Mouse (Mus musculus) hindlimb bud, embryonic 11.5 days (tissue): ENCODE results near the gene Tas2r131.
"Not testable (repeated sequence)": the region's sequence is repeated elsewhere in the genome, so short reads cannot be mapped to it uniquely, and the experiment has no call there.

Source experiments
- DNase-seq: peaks from one replicate; pipeline ENCODE4 v3.0.0-alpha.2; 2012; ENCODE audit warnings: low read depth, low spot score; ENCODE audit errors: extremely low spot score

Gene Tas2r131

DNA sequence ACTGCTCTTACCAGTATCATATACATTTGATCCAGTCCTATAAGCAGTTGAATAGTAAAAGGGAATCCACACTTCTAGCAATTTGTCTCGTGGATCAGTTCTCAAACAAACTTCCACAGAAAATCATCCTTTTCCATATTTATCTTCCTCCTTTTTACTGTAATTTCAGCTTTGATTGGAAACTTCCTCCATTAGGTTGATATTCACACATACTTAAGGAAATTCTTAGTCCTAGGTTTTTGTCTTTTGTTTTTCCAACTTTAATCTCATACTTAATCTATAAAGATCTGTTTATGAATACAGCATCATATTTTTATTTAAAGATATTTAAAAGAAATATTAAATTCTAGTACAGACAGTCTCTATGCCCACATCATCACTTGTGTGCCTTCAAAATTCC is at the start of gene Tas2r131:
Tas2r131 (minus strand) TSS at position 101 of the 400 bp plus-strand sequence.
- DNase-seq = no peak

DNA sequence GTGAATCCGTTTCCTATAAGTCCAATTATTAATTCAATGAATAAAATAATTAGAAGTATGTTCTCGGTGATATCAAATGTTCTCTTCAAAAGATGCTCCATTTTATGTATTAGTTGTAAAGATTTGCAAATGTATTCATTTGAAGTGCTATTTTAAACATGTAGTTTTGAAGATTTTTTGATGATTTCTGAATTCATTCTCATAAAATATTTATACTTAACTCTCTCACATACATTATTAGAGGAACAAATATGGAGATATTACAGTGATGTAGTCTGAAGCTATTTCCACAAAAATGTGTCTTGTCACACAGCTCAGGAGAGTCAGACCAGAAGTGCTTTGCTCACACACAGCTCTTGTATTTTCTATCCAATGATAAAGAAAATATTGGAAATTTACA is 23.1 kb upstream of the Tas2r131 start, which contains the start of gene Tas2r109:
Tas2r109 (minus strand) TSS at position 101 of the 400 bp plus-strand sequence.
- DNase-seq = no peak

DNA sequence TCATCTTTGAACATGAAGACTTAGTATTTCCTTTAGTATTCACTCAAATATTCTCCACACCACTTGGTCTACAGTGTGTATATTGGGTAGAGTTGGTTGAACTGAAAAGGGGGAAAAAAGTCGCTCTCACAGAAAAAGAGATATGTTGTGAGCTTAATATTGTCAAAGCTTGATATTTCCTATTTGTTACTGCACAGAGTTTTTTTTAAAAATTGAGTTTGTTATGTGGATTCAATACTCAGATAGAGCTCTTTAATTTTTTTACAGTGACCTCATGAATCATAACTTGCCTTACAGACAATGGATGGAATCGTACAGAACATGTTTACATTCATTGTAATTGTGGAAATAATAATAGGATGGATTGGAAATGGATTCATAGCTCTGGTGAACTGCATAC is 6.9 kb downstream of the Tas2r131 start, which contains the start of gene Tas2r129:
Tas2r129 (plus strand) TSS at position 301 of the 400 bp plus-strand sequence.
- no peak for DNase-seq

DNA sequence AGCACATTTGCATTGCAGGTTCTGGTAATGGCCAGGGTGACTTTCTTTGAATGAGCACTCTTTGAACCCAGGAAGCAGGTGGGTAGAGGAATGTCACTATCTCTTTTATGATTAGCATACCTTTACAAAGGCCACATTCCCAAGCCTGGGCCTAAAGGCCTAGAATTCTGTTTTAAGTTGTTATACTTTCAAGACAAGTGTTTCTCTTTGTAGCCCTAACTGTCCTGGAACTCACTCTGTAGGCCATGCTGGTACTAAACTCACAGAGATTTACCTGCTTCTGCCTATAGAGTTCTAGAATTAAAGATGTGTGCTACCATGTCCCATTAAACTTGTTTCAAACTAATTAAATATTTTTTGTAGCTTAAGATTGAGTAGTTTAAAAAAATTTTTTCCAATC is 16.3 kb downstream of the Tas2r131 start:
- not testable (repeated sequence) for DNase-seq

DNA sequence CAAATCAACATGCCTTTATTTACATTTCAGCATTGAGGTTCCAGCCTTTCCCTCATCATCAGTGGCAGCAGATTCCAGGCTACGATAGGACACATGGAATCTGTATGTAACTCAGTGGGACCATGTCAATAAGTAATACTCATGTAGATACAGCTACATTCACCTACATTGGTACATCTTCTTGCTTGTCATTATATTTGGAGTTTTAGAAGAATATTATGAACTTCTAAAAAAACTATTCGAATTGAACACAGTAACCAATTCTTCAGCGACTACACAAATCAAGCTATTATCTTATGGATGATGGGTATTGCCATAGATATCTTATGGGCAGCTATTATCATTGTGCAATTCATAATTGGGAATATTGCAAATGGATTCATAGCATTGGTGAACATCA is 48.4 kb downstream of the Tas2r131 start, which contains the start of gene Tas2r125:
Tas2r125 (plus strand) TSS at position 301 of the 400 bp plus-strand sequence.
- DNase-seq = no peak
